Mouse (Mus musculus) kidney, adult 18-20 months (tissue): Measurements from ENCODE around the gene Gm21900.
"Not testable (repeated sequence)": the region's sequence is repeated elsewhere in the genome, so short reads cannot be mapped to it uniquely, and the experiment has no call there.

Experiments used
- DNase-seq: peaks from one replicate; pipeline ENCODE4 v3.0.0; 2021

Gene Gm21900

GRCm38 (mm10) chrY:10616061-10616460, at the start of gene Gm21900:
Gene Gm21900 (plus strand): TSS chrY:10616361.
- not testable (repeated sequence) for DNase-seq

- DNase-seq, result peak; percentile 4
Observed at GRCm38 (mm10) chrY:10643516-10643915, 27.4 kb downstream of the Gm21900 start.
